Mouse (Mus musculus) lung, embryonic 14.5 days (tissue): ENCODE results near the gene Rpl36a. TPM values are rescaled to one million over a fixed set of nuclear protein-coding genes. Genes with fewer than 3 reads are reported as not detected.

Experiments
- ATAC-seq: fragments of 200-750 bp; cut with Nextera tagmentation; 2 replicates; pipeline ENCODE4 v1.8.0; 2017; ENCODE audit warnings: mild to moderate bottlenecking, moderate TSS enrichment, moderate library complexity; ENCODE audit not compliant: insufficient read depth
- DNase-seq: peaks from one replicate; pipeline ENCODE4 v3.0.0-alpha.2; 2015
- H3K27ac ChIP-seq: fragments of 300-500 bp; sonication (generic); 2 replicates; pipeline ENCODE4 v1.5.1; 2014; ENCODE audit warnings: low read depth, mild to moderate bottlenecking, moderate library complexity
- H3K27me3 ChIP-seq: fragments of 300-500 bp; sonication (generic); 2 replicates; pipeline ENCODE4 v1.6.1; 2014; ENCODE audit warnings: low read length, control low read depth; ENCODE audit not compliant: insufficient read depth
- H3K36me3 ChIP-seq: fragments of 300-500 bp; sonication (generic); 2 replicates; pipeline ENCODE4 v1.6.1; 2014; ENCODE audit warnings: control low read depth; ENCODE audit not compliant: insufficient read depth
- H3K4me1 ChIP-seq: fragments of 300-500 bp; sonication (generic); 2 replicates; pipeline ENCODE4 v1.6.1; 2014; ENCODE audit warnings: antibody characterized with exemption, control low read depth; ENCODE audit not compliant: insufficient read depth
- H3K4me2 ChIP-seq: fragments of 300-500 bp; sonication (generic); 2 replicates; pipeline ENCODE4 v1.6.1; 2014; ENCODE audit warnings: mild to moderate bottlenecking
- H3K4me3 ChIP-seq: fragments of 300-500 bp; sonication (generic); 2 replicates; pipeline ENCODE4 v1.5.1; 2014; ENCODE audit warnings: low read depth, low read length
- H3K9ac ChIP-seq: fragments of 300-500 bp; sonication (generic); 2 replicates; pipeline ENCODE4 v1.6.1; 2014
- H3K9me3 ChIP-seq: fragments of 300-500 bp; sonication (generic); 2 replicates; pipeline ENCODE4 v1.6.1; 2016; ENCODE audit warnings: low read depth, low read length, control low read depth
- CTCF ChIP-seq: IDR thresholded peaks from 2 replicates; pipeline ENCODE4 v1.5.1; 2016; ENCODE audit warnings: antibody characterized with exemption, low read depth
- WGBS: fragments of 180-500 bp; shearing (Covaris S2); extraction: QIAGEN DNeasy Blood & Tissue Kit; methylation state at CpG from one replicate; pipeline ENCODE4 v1.1.7; 2014; 5-methylcytosine and 5-hydroxymethylcytosine counted together
- polyA plus RNA-seq: library from polyadenylated mRNA; unstranded; fragments of >200 nt; fragmentation: Nextera tagmentation; extraction: Ambion mirVana; gene quantifications from 2 replicates; pipeline ENCODE4 v1.2.1, GENCODE M21; 2014

The Rpl36a gene
- polyA plus RNA-seq, 1 experiment from 2014 or later, result 491 TPM

GRCm38 (mm10) chrX:134600659-134601379, 15.4 kb downstream of the Rpl36a start, which contains the start of the genes Gla and Hnrnph2:
Gene Gla (minus strand): TSS chrX:134601125.
Gene Hnrnph2 (plus strand): TSS chrX:134601179.
- 12% methylated on average over 31 of the region's 33 CpGs for WGBS
- H3K36me3 ChIP-seq, result peaks cover 7% of the 10 kb centered on the region; the same call in 1 of the 2 replicates
- DNase-seq, result peak; percentile 98
- no peaks in the 10 kb centered on the region for H3K9me3 ChIP-seq
- peak within 1 kb of the TSS; percentile 59 for H3K9ac ChIP-seq
- 0 out of 2 replicates have a peak, but pooled peaks cover 2% of the 10 kb centered on the region for H3K4me1 ChIP-seq
- H3K27ac ChIP-seq, result peak within 1 kb of the TSS; percentile 90
- H3K27me3 ChIP-seq, result no peaks in the 10 kb centered on the region
- peak within 1 kb of the TSS; percentile 65 for H3K4me2 ChIP-seq
- TF ChIP-seq CTCF, result no peak
- ATAC-seq, result peak; percentile 98
- H3K4me3 ChIP-seq, result peak within 1 kb of the TSS; percentile 53

GRCm38 (mm10) chrX:134601380-134602120, 16.1 kb downstream of the Rpl36a start:
- Histone ChIP-seq H3K4me1 (0 out of 2 replicates have a peak, but pooled peaks cover 2% of the 10 kb centered on the region), H3K4me3 (peak overlapping the region; percentile 53), H3K27me3 (no peaks in the 10 kb centered on the region), H3K27ac (peak overlapping the region; percentile 90), H3K36me3 (peaks cover 7% of the 10 kb centered on the region; the same call in 1 of the 2 replicates), H3K4me2 (peak overlapping the region; percentile 60), H3K9me3 (no peaks in the 10 kb centered on the region), H3K9ac (peak overlapping the region; percentile 59)
- ATAC-seq, result peak; percentile 89
- TF ChIP-seq CTCF, result 0 out of 2 replicates have a peak, but pooled peaks have one; percentile 0
- WGBS, result 12% methylated on average over 39 of the region's 43 CpGs
- peak; percentile 57 for DNase-seq

- Histone ChIP-seq H3K9me3 (no peaks in the 10 kb centered on the region), H3K9ac (no peak overlapping the region), H3K36me3 (0 out of 2 replicates have a peak, but pooled peaks cover 4% of the 10 kb centered on the region), H3K27me3 (no peaks in the 10 kb centered on the region), H3K4me3 (no peak overlapping the region), H3K4me2 (no peak overlapping the region), H3K4me1 (no peaks in the 10 kb centered on the region), H3K27ac (no peak overlapping the region)
- TF ChIP-seq CTCF, result peak; percentile 58
- 29% methylated on average over 4 of the region's 4 CpGs for WGBS
- DNase-seq, result peak; percentile 73
- ATAC-seq, result no peak
Observed at GRCm38 (mm10) chrX:134609472-134609871, 24.0 kb downstream of the Rpl36a start.

GRCm38 (mm10) chrX:134610984-134611383, 25.5 kb downstream of the Rpl36a start:
- Histone ChIP-seq H3K4me1 (no peaks in the 10 kb centered on the region), H3K4me3 (no peak overlapping the region), H3K36me3 (0 out of 2 replicates have a peak, but pooled peaks cover 4% of the 10 kb centered on the region), H3K9me3 (no peaks in the 10 kb centered on the region), H3K4me2 (no peak overlapping the region), H3K27ac (no peak overlapping the region), H3K27me3 (no peaks in the 10 kb centered on the region), H3K9ac (no peak overlapping the region)
- 72% methylated on average over 4 of the region's 4 CpGs for WGBS
- no peak for TF ChIP-seq CTCF
- ATAC-seq (no peak), DNase-seq (no peak)

- DNase-seq (peak; percentile 91), ATAC-seq (peak; percentile 94)
- H3K27me3 ChIP-seq, result no peaks in the 10 kb centered on the region
- H3K9ac ChIP-seq, result no peak overlapping the region
- H3K4me1 ChIP-seq, result no peaks in the 10 kb centered on the region
- WGBS, result 13% methylated on average over 15 of the region's 15 CpGs
- H3K9me3 ChIP-seq, result no peaks in the 10 kb centered on the region
- H3K4me2 ChIP-seq, result peak overlapping the region; percentile 58
- H3K27ac ChIP-seq, result peak overlapping the region; percentile 91
- H3K36me3 ChIP-seq, result no peaks in the 10 kb centered on the region
- peak overlapping the region; percentile 25 for H3K4me3 ChIP-seq
- no peak for TF ChIP-seq CTCF
Observed at GRCm38 (mm10) chrX:134612285-134612959, 27.0 kb downstream of the Rpl36a start.

- 55% methylated on average over 2 of the region's 2 CpGs for WGBS
Observed at GRCm38 (mm10) chrX:134614306-134614705, 28.9 kb downstream of the Rpl36a start.

More at GRCm38 (mm10) chrX:134614306-134614705, 28.9 kb downstream of the Rpl36a start:
- DNase-seq, result no peak
- Histone ChIP-seq H3K27ac (no peak overlapping the region), H3K36me3 (no peaks in the 10 kb centered on the region), H3K27me3 (no peaks in the 10 kb centered on the region), H3K9ac (no peak overlapping the region), H3K4me1 (no peaks in the 10 kb centered on the region), H3K9me3 (no peaks in the 10 kb centered on the region), H3K4me3 (no peak overlapping the region), H3K4me2 (no peak overlapping the region)
- peak; percentile 24 for TF ChIP-seq CTCF
- no peak for ATAC-seq
